Mouse (Mus musculus): ENCODE measurements around the gene Abcc1. TPM values are rescaled to one million over a fixed set of nuclear protein-coding genes. Genes with fewer than 3 reads are reported as not detected.

Abcc1 gene
- total and polyA plus RNA-seq, 2 experiments from 2014 or later, result 2.0 to 6.7 TPM

DNA sequence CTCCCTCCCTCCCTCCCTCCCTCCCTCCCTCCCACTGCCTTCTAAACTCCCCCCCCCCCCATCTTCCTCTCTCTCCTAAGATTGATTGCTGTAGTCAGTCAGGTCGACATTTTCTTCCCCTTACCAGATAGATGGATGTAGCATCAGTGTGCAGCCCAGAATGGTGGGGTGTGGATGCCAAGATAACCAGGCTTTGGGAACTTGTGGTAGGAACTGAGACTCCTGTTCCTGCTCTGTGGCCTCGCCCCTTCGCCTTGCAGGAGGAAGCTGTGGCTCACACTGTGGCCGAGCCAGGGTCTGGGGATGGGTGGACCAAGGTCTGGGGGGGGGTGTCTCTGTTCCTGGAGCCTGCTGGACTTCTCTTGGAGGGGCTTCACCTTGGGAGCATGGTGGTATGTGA, 4.1 kb downstream of the Abcc1 start:
- DNase-seq (ENCODE audit: low spot score) (no peak), ATAC-seq (ENCODE audit: insufficient read depth, low read depth) (no peak)
- H3K9me3 ChIP-seq (replicated peaks; ENCODE audit: control insufficient read depth, low read length), result no peaks in the 10 kb centered on the region
- WGBS, result 58% methylated on average over 4 of the region's 4 CpGs
- no peaks in the 10 kb centered on the region for H3K36me3 ChIP-seq (replicated peaks; ENCODE audit: control insufficient read depth, insufficient read depth, low read length)
- no peak overlapping the region for H3K4me2 ChIP-seq (ENCODE audit: low read depth, low read length)
- no peak overlapping the region for H3K27ac ChIP-seq (ENCODE audit: low read depth)
- TF ChIP-seq EP300 (IDR thresholded peaks at IDR 0.05; ENCODE audit: low read depth), result no peak
- no peak for TF ChIP-seq CTCF (IDR thresholded peaks at IDR 0.05; ENCODE audit: low read depth)
- no peak overlapping the region for H3K4me3 ChIP-seq (ENCODE audit: low read depth, low read length)
- peaks cover 23% of the 10 kb centered on the region for H3K27me3 ChIP-seq (ENCODE audit: control insufficient read depth, insufficient read depth, low read length)
- H3K9ac ChIP-seq (replicated peaks; ENCODE audit: low read depth, low read length), result no peak overlapping the region
- H3K4me1 ChIP-seq (ENCODE audit: control insufficient read depth, insufficient read depth), result 0 out of 2 replicates have a peak, but pooled peaks cover 13% of the 10 kb centered on the region

DNA sequence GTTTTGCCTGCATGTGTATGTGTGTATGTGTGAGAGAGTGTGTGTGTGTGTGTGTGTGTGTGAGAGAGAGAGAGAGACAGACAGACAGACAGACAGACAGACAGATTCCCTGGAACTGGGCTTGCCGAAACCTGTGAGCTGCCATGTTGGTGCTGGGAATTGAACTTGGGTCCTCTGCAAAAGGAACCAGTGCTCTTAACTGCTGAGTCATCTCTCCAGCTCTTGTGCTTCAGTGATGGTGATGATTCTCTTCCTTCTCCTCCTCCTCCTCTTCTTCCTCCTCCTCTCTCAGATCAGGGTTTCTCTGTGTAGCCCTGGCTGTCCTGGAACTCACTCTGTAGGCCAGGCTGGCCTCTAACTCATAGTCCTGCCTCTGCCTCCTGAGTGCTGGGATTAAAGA, 4.7 kb downstream of the Abcc1 start:
- no peak for TF ChIP-seq EP300 (IDR thresholded peaks at IDR 0.05; ENCODE audit: low read depth)
- no peak for TF ChIP-seq CTCF (IDR thresholded peaks at IDR 0.05; ENCODE audit: low read depth)
- Histone ChIP-seq H3K36me3 (replicated peaks; ENCODE audit: control insufficient read depth, insufficient read depth, low read length) (no peaks in the 10 kb centered on the region), H3K27ac (ENCODE audit: low read depth) (no peak overlapping the region), H3K4me2 (ENCODE audit: low read depth, low read length) (no peak overlapping the region), H3K9me3 (replicated peaks; ENCODE audit: control insufficient read depth, low read length) (no peaks in the 10 kb centered on the region), H3K9ac (replicated peaks; ENCODE audit: low read depth, low read length) (no peak overlapping the region), H3K4me1 (ENCODE audit: control insufficient read depth, insufficient read depth) (0 out of 2 replicates have a peak, but pooled peaks cover 13% of the 10 kb centered on the region), H3K27me3 (ENCODE audit: control insufficient read depth, insufficient read depth, low read length) (peaks cover 20% of the 10 kb centered on the region), H3K4me3 (ENCODE audit: low read depth, low read length) (no peak overlapping the region)
- ATAC-seq (ENCODE audit: insufficient read depth, low read depth) (no peak), DNase-seq (ENCODE audit: low spot score) (no peak)
- 100% methylated on average over 1 of the region's 1 CpGs for WGBS

DNA sequence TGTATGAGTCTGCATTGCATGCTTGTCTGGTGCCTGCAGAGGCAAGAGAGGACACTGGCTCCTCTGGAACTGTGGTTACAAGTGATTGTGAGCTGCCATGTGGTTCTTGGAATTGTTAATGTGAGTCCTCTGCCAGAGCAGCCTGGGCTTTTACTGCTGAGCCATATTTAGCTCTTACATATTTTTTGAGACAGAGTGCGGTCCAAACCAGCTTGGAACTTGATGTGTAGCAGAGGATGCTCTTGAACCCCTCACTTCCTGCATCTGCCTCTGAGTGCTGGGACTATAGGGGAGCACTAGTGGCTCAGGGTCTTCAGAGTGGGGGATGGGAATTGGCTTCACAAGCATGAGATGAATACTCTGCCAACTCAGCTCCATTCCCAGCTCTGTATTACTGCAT, 10.0 kb downstream of the Abcc1 start:
- Histone ChIP-seq H3K4me1 (ENCODE audit: control insufficient read depth, insufficient read depth) (peaks cover 9% of the 10 kb centered on the region), H3K27ac (ENCODE audit: low read depth) (peak overlapping the region; percentile 66), H3K9me3 (replicated peaks; ENCODE audit: control insufficient read depth, low read length) (no peaks in the 10 kb centered on the region), H3K9ac (replicated peaks; ENCODE audit: low read depth, low read length) (no peak overlapping the region), H3K4me2 (ENCODE audit: low read depth, low read length) (no peak overlapping the region), H3K36me3 (replicated peaks; ENCODE audit: control insufficient read depth, insufficient read depth, low read length) (no peaks in the 10 kb centered on the region), H3K27me3 (ENCODE audit: control insufficient read depth, insufficient read depth, low read length) (no peaks in the 10 kb centered on the region), H3K4me3 (ENCODE audit: low read depth, low read length) (no peak overlapping the region)
- ATAC-seq (ENCODE audit: insufficient read depth, low read depth), result peak; percentile 76
- WGBS, result 33% methylated on average over 1 of the region's 1 CpGs
- peak; percentile 51 for DNase-seq (ENCODE audit: low spot score)
- no peak for TF ChIP-seq CTCF (IDR thresholded peaks at IDR 0.05; ENCODE audit: low read depth)
- TF ChIP-seq EP300 (IDR thresholded peaks at IDR 0.05; ENCODE audit: low read depth), result no peak

DNA sequence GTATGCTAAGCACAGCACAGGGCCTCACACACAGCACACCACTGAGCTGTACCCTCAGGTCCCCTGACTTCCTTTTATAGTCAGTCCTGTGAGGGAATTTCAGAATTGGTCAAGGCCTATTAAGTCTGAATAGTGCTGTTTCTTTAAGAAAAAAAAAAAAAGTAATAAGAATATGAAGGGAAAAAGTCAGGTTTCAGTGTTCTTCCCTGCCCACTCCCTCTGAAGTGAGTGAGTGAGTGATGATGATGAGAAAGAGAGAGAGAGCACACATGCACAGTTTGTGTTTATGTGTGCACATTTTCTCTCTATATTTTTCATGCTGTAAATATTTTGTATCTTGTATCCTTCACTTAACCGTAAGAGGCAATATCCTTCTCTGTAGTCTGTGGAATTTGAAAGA, 11.0 kb downstream of the Abcc1 start:
- H3K4me3 ChIP-seq (ENCODE audit: low read depth, low read length), result no peak overlapping the region
- DNase-seq (ENCODE audit: low spot score) (no peak), ATAC-seq (ENCODE audit: insufficient read depth, low read depth) (no peak)
- H3K4me1 ChIP-seq (ENCODE audit: control insufficient read depth, insufficient read depth), result peaks cover 9% of the 10 kb centered on the region
- no peaks in the 10 kb centered on the region for H3K9me3 ChIP-seq (replicated peaks; ENCODE audit: control insufficient read depth, low read length)
- peak overlapping the region; percentile 81 for H3K27ac ChIP-seq (ENCODE audit: low read depth)
- 42% methylated on average over 1 of the region's 1 CpGs for WGBS
- no peak overlapping the region for H3K9ac ChIP-seq (replicated peaks; ENCODE audit: low read depth, low read length)
- H3K27me3 ChIP-seq (ENCODE audit: control insufficient read depth, insufficient read depth, low read length), result no peaks in the 10 kb centered on the region
- no peaks in the 10 kb centered on the region for H3K36me3 ChIP-seq (replicated peaks; ENCODE audit: control insufficient read depth, insufficient read depth, low read length)
- TF ChIP-seq EP300 (IDR thresholded peaks at IDR 0.05; ENCODE audit: low read depth) (no peak), CTCF (IDR thresholded peaks at IDR 0.05; ENCODE audit: low read depth) (no peak)
- H3K4me2 ChIP-seq (ENCODE audit: low read depth, low read length), result no peak overlapping the region

DNA sequence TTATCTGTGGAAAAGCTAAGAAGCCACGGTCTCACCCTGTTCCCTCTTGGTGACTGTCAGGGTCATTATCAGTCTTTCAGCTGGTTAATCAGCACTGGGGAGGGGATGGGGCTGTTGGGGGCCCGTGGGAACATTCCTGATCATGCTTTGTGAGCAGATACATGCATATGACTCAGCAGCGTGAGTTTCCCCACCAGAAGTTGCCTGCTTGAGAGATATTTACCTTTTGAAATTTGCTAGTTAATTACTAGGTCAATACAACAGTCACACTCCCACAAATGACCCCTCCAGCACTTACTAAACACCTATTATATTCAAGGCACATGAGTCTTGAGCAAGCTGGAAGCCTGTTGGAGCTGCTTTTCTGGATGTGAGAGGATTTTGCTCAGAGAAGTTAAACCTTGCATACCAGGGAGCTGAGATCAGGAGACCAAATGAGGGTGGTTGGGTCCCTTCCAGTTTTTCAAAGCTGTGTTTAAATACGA, 11.5 kb downstream of the Abcc1 start:
- Histone ChIP-seq H3K4me1 (ENCODE audit: control insufficient read depth, insufficient read depth) (peaks cover 9% of the 10 kb centered on the region), H3K27ac (ENCODE audit: low read depth) (peak overlapping the region; percentile 81), H3K9me3 (replicated peaks; ENCODE audit: control insufficient read depth, low read length) (no peaks in the 10 kb centered on the region), H3K9ac (replicated peaks; ENCODE audit: low read depth, low read length) (no peak overlapping the region), H3K27me3 (ENCODE audit: control insufficient read depth, insufficient read depth, low read length) (no peaks in the 10 kb centered on the region), H3K4me3 (ENCODE audit: low read depth, low read length) (no peak overlapping the region), H3K36me3 (replicated peaks; ENCODE audit: control insufficient read depth, insufficient read depth, low read length) (no peaks in the 10 kb centered on the region), H3K4me2 (ENCODE audit: low read depth, low read length) (no peak overlapping the region; the same call in 1 of the 2 replicates)
- DNase-seq (ENCODE audit: low spot score) (no peak), ATAC-seq (ENCODE audit: insufficient read depth, low read depth) (no peak)
- WGBS, result 16% methylated on average over 4 of the region's 4 CpGs
- TF ChIP-seq CTCF (IDR thresholded peaks at IDR 0.05; ENCODE audit: low read depth) (no peak), EP300 (IDR thresholded peaks at IDR 0.05; ENCODE audit: low read depth) (no peak)

DNA sequence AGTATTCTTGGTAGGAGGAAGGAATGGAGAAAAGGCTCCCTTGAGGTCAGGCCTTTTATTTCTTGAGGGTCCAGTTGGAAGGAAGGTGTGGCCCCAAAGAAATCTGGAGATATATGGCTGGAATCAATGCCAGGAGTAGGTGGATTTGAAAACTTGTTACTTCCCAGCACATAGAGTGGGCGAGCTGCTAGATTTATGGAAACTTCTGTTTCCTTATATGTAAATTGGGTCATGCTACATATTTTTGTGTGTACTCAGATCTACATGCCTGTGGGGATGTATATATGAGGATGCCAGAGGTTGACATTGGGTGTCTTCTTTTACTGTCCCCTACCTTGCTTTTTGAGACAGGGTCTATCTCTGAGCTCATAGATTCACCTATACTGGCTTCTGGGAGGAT, 14.6 kb downstream of the Abcc1 start:
- TF ChIP-seq CTCF (IDR thresholded peaks at IDR 0.05; ENCODE audit: low read depth) (no peak), EP300 (IDR thresholded peaks at IDR 0.05; ENCODE audit: low read depth) (no peak)
- H3K36me3 ChIP-seq (replicated peaks; ENCODE audit: control insufficient read depth, insufficient read depth, low read length), result no peaks in the 10 kb centered on the region

More for the DNA sequence above, 14.6 kb downstream of the Abcc1 start:
- DNase-seq (ENCODE audit: low spot score) (no peak), ATAC-seq (ENCODE audit: insufficient read depth, low read depth) (no peak)
- 92% methylated on average over 1 of the region's 1 CpGs for WGBS
- H3K9ac ChIP-seq (replicated peaks; ENCODE audit: low read depth, low read length), result no peak overlapping the region
- H3K4me3 ChIP-seq (ENCODE audit: low read depth, low read length), result no peak overlapping the region
- H3K4me2 ChIP-seq (ENCODE audit: low read depth, low read length), result no peak overlapping the region
- H3K4me1 ChIP-seq (ENCODE audit: control insufficient read depth, insufficient read depth), result peaks cover 8% of the 10 kb centered on the region
- H3K27ac ChIP-seq (ENCODE audit: low read depth), result no peak overlapping the region
- H3K9me3 ChIP-seq (replicated peaks; ENCODE audit: control insufficient read depth, low read length), result no peaks in the 10 kb centered on the region
- no peaks in the 10 kb centered on the region for H3K27me3 ChIP-seq (ENCODE audit: control insufficient read depth, insufficient read depth, low read length)

All from heart, postnatal 0 days (tissue).